Comparison of ENCODE assay signal across 7 mouse cellular contexts in the genomic region with DNA sequence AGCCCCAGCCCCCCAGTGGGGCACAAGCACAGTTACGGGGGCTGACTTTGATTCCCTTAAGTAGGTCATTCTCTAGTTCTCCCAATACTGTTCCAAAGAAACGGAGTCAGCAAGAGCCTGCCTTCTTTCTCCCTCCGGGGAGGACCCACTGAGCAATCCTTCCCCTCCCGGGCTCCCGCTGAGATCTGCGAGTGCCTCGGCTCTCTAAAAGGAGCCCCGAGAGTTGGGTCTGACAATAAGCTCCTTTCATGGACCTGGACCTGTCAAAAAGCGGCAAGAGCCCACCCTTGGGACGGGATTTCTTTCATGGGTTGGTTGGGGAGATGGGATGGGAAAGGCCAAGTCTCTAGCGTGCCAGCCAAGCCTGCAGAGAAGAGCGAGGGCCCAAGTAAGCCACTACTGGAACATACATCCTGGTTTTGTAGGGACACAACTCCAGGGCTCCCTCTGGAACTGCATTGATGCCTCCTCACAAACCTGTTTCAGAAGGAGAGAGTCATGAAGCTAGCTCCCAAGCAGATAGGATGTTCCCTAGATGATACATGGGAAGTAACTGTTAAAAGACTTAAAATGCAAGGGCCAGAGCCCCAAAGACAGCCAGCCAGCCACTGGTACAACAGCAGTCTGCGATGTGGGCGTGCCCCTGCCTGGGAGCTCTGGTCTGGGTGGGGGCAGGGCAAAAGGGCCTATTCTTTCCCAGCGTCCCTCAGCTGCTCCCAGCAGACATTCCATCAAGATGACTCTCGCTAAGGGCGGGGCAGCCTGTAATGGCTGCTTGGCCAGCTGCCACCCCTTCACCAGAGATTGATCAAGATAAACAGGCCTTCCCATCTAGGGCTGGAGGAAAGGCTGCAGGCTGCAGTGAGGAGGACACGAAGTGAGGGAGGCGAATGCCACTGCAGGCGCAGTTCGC. TPM values are rescaled to one million over a fixed set of nuclear protein-coding genes. Genes with fewer than 3 reads are reported as not detected.
DNase-seq lines count a peak whose midpoint lies in the region; ATAC-seq lines count a peak whose summit lies in the region.

No protein-coding gene starts in this region.

- peak overlapping the region; percentile 35 for H3K4me2 ChIP-seq in midbrain, embryonic 12.5 days (replicated peaks)
- peak overlapping the region; percentile 41 for H3K4me2 ChIP-seq in stomach, embryonic 15.5 days

- H3K9ac ChIP-seq in midbrain, embryonic 12.5 days (replicated peaks): peak overlapping the region; percentile 42
- H3K9ac ChIP-seq in stomach, embryonic 15.5 days: peak overlapping the region; percentile 8; the same call in 1 of the 2 replicates

- 0 out of 2 replicates have a peak overlapping the region, but pooled peaks have one; percentile 12 for H3K4me3 ChIP-seq in midbrain, embryonic 12.5 days
- no peak overlapping the region for H3K4me3 ChIP-seq in stomach, embryonic 15.5 days (replicated peaks)

- 7% methylated on average over 21 of the region's 21 CpGs for WGBS in midbrain, embryonic 12.5 days
- WGBS in stomach, embryonic 15.5 days: 15% methylated on average over 21 of the region's 21 CpGs

- intact Hi-C loops in left cerebral cortex, postnatal 4 days (cut with DNase I): loop anchor here (5.0 kb wide), 1 partner anchor 44 kb away; no protein-coding TSS in a partner anchor

- peaks cover 71% of the 10 kb centered on the region for H3K4me1 ChIP-seq in midbrain, embryonic 12.5 days
- H3K4me1 ChIP-seq in stomach, embryonic 15.5 days: peaks cover 78% of the 10 kb centered on the region

- no peaks in the 10 kb centered on the region for H3K9me3 ChIP-seq in midbrain, embryonic 12.5 days
- H3K9me3 ChIP-seq in stomach, embryonic 15.5 days: no peaks in the 10 kb centered on the region

- no peaks in the 10 kb centered on the region for H3K27me3 ChIP-seq in midbrain, embryonic 12.5 days
- no peaks in the 10 kb centered on the region for H3K27me3 ChIP-seq in stomach, embryonic 15.5 days (replicated peaks)

- H3K27ac ChIP-seq in midbrain, embryonic 12.5 days (replicated peaks): peak overlapping the region; percentile 91
- H3K27ac ChIP-seq in stomach, embryonic 15.5 days: peak overlapping the region; percentile 98

- ATAC-seq in midbrain, embryonic 12.5 days (ENCODE audit: low FRiP score, low read depth): peak; percentile 89
- peak; percentile 90 for ATAC-seq in stomach, embryonic 15.5 days (ENCODE audit: insufficient read depth, low FRiP score, low read depth)

- no peaks in the 10 kb centered on the region for H3K36me3 ChIP-seq in midbrain, embryonic 12.5 days
- no peaks in the 10 kb centered on the region for H3K36me3 ChIP-seq in stomach, embryonic 15.5 days

- DNase-seq in adrenal gland, adult 2 months: peak; percentile 97
- peak; percentile 95 for DNase-seq in embryo, embryonic 11 days
- peak; percentile 90 to 94 for DNase-seq in gastrocnemius, postnatal 4 days (ENCODE audit: low spot score in 2 of 2)
- peak; percentile 96 for DNase-seq in kidney, adult 11 months
- peak; percentile 87 for DNase-seq in left cerebral cortex, postnatal 4 days

RNA-seq across cellular contexts. Expression of a gene that starts 49.2 kb away (rescaled TPM):
- 10 to 100 TPM; 59.7 to 63.8 TPM for total RNA-seq in adrenal gland, adult 2 months (2021)
- polyA plus RNA-seq in adrenal gland, adult 2 months (2012; rRNA removed): 83.1 and 103 TPM in 2 replicates
- total RNA-seq in gastrocnemius, postnatal 4 days (2021): 100 to 1,000 TPM; 133 to 138 TPM
- total RNA-seq in left cerebral cortex, postnatal 4 days (2021): 100 to 1,000 TPM; 117 to 121 TPM
- 11.2 and 12.2 TPM in 2 replicates for polyA plus RNA-seq in midbrain, embryonic 12.5 days (2016; fragmentation: Nextera tagmentation; extraction: Ambion mirVana)
- 16.2 and 16.6 TPM in 2 replicates for polyA plus RNA-seq in stomach, embryonic 15.5 days (2015; fragmentation: Nextera tagmentation; extraction: Ambion mirVana)
